Mouse (Mus musculus) lung, postnatal 0 days (tissue): Measurements from ENCODE around the gene Pdxdc1.

Experiments
- CTCF ChIP-seq: IDR thresholded peaks from 2 replicates; pipeline ENCODE4 v1.5.1; 2016; ENCODE audit warnings: antibody characterized with exemption, mild to moderate bottlenecking
- EP300 ChIP-seq: IDR thresholded peaks from 2 replicates; pipeline ENCODE4 v1.6.1; 2016; ENCODE audit warnings: antibody characterized with exemption, mild to moderate bottlenecking, control low read depth

DNA sequence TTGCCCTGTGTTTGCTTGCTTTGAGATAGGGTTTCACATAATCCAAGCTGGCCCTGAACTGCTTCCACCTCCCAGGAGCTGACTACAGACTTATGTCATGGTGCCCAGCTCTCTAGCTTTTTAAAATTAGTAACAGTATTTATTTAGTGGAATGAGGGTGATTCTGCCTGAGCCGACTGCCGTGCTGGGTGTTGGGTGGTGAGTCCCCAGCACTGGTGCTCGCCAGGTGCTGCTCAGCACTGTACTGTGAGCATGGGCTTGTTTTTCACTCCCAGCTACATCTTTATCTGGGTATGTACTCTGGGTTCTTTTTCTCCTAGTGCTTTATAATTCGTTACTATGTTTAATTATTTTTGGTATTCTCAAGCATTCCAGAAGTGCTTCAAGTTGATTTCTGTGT, 42.2 kb upstream of the Pdxdc1 start:
- TF ChIP-seq EP300 (no peak), CTCF (no peak)
